In the genomic region with DNA sequence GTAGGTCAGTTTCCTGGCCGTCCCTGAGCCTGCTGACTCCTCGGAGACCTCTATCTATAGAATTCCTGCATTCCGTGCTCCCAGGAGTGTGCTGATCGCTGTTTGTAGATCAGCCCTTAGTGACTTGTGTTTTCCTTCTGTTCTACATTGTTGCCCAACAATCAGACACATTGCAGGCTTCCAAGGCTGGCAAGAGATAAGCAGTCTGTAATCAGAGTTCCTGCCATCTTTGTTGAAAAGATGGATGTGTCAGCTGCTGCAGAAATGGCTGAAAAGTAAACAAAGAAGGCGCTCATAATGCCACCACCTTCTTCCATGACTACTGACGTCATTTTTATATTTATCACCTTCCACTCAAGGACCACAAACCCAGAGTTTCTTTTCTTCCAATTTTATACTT, we compare ENCODE assay signal across 27 mouse cellular contexts. TPM values are rescaled to one million over a fixed set of nuclear protein-coding genes. Genes with fewer than 3 reads are reported as not detected.
DNase-seq lines count a peak whose midpoint lies in the region; ATAC-seq and TF ChIP-seq lines count a peak whose summit lies in the region.
"Had no signal": no experiment of that assay in that cellular context is flagged by ENCODE, and none has a peak within 500 bp of the region (broad histone marks: within the 10 kb centered on the region; RNA-seq: fewer than 3 reads in every experiment).

No protein-coding gene starts in this region.

- 16% methylated on average over 6 of the region's 6 CpGs for WGBS in heart, embryonic 11.5 days (ENCODE audit: insufficient replicate concordance)
- WGBS in heart, embryonic 16.5 days = 23% methylated on average over 6 of the region's 6 CpGs
- WGBS in lung, postnatal 0 days = 20% methylated on average over 6 of the region's 6 CpGs
- WGBS in stomach, postnatal 0 days = 28% methylated on average over 6 of the region's 6 CpGs

- ATAC-seq in heart, embryonic 11.5 days (replicated peaks; ENCODE audit: insufficient number of reproducible peaks, low FRiP score, low TSS enrichment) = no peak
- ATAC-seq in heart, embryonic 16.5 days (replicated peaks; ENCODE audit: extremely low read depth, insufficient read depth, low FRiP score) = no peak
- ATAC-seq in lung, postnatal 0 days = peak; percentile 35
- ATAC-seq in stomach, postnatal 0 days (ENCODE audit: low FRiP score, low TSS enrichment) = peak; percentile 66
- ATAC-seq: activated CD4-positive, CD25-positive, alpha-beta regulatory T cell, adult 4 months; hindbrain, embryonic 16.5 days had no signal

- intact Hi-C loops in heart, postnatal 36 days (cut with DNase I) = no loop called here

- H3K9ac ChIP-seq in heart, embryonic 11.5 days (ENCODE audit: low read depth, low read length) = 0 out of 2 replicates have a peak overlapping the region, but pooled peaks have one; percentile 39
- no peak overlapping the region for H3K9ac ChIP-seq in heart, embryonic 16.5 days (ENCODE audit: low read length)
- H3K9ac ChIP-seq in lung, postnatal 0 days (replicated peaks; ENCODE audit: low read depth) = no peak overlapping the region
- H3K9ac ChIP-seq in stomach, postnatal 0 days (ENCODE audit: low read length) = no peak overlapping the region
- H3K9ac ChIP-seq: embryonic facial prominence, embryonic 13.5 days; limb, embryonic 12.5 days; liver, embryonic 15.5 days; neural tube, embryonic 15.5 days; stomach, embryonic 15.5 days had no signal

- H3K36me3 ChIP-seq in heart, embryonic 11.5 days (ENCODE audit: control insufficient read depth, insufficient read depth, low read length) = no peaks in the 10 kb centered on the region
- peaks cover 3% of the 10 kb centered on the region; the same call in 1 of the 2 replicates for H3K36me3 ChIP-seq in heart, embryonic 16.5 days (ENCODE audit: control insufficient read depth, insufficient read depth)
- H3K36me3 ChIP-seq in lung, postnatal 0 days (ENCODE audit: insufficient read depth, low read length) = 0 out of 2 replicates have a peak, but pooled peaks cover 3% of the 10 kb centered on the region
- H3K36me3 ChIP-seq in stomach, postnatal 0 days (ENCODE audit: control insufficient read depth, insufficient read depth, low read length) = no peaks in the 10 kb centered on the region
- H3K36me3 ChIP-seq: liver, embryonic 15.5 days; stomach, embryonic 15.5 days had no signal

- no peak overlapping the region for H3K4me3 ChIP-seq in heart, embryonic 11.5 days (ENCODE audit: low read depth, low read length)
- no peak overlapping the region for H3K4me3 ChIP-seq in heart, embryonic 16.5 days (ENCODE audit: low read length)
- H3K4me3 ChIP-seq in lung, postnatal 0 days (ENCODE audit: low read depth, low read length) = no peak overlapping the region
- no peak overlapping the region for H3K4me3 ChIP-seq in stomach, postnatal 0 days (ENCODE audit: low read depth, low read length)
- H3K4me3 ChIP-seq: embryonic facial prominence, embryonic 13.5 days; forebrain, embryonic 10.5 days; layer of hippocampus, adult 2 months; left cerebral cortex, adult 2 months; limb, embryonic 12.5 days; liver, embryonic 15.5 days; neural tube, embryonic 15.5 days; stomach, embryonic 15.5 days had no signal

- TF ChIP-seq CTCF in lung, postnatal 0 days (IDR thresholded peaks at IDR 0.05) = no peak
- no peak for TF ChIP-seq CTCF in stomach, postnatal 0 days (IDR thresholded peaks at IDR 0.05; ENCODE audit: low read depth)

- H3K4me2 ChIP-seq in heart, embryonic 11.5 days = no peak overlapping the region
- H3K4me2 ChIP-seq in heart, embryonic 16.5 days (ENCODE audit: low read depth, low read length) = no peak overlapping the region
- no peak overlapping the region for H3K4me2 ChIP-seq in lung, postnatal 0 days (replicated peaks; ENCODE audit: low read depth, low read length)
- no peak overlapping the region for H3K4me2 ChIP-seq in stomach, postnatal 0 days (replicated peaks; ENCODE audit: low read depth)
- H3K4me2 ChIP-seq: embryonic facial prominence, embryonic 13.5 days; limb, embryonic 12.5 days; liver, embryonic 15.5 days; neural tube, embryonic 15.5 days; stomach, embryonic 15.5 days had no signal

- no peaks in the 10 kb centered on the region for H3K27me3 ChIP-seq in heart, embryonic 11.5 days (ENCODE audit: control insufficient read depth, insufficient read depth, low read length)
- H3K27me3 ChIP-seq in heart, embryonic 16.5 days (ENCODE audit: control insufficient read depth, insufficient read depth, low read length) = no peaks in the 10 kb centered on the region
- H3K27me3 ChIP-seq in lung, postnatal 0 days (replicated peaks; ENCODE audit: insufficient read depth, low read length) = no peaks in the 10 kb centered on the region
- no peaks in the 10 kb centered on the region for H3K27me3 ChIP-seq in stomach, postnatal 0 days (ENCODE audit: control insufficient read depth, insufficient read depth, low read length)
- H3K27me3 ChIP-seq: embryonic facial prominence, embryonic 13.5 days; limb, embryonic 12.5 days; liver, embryonic 15.5 days; neural tube, embryonic 15.5 days; stomach, embryonic 15.5 days had no signal

- H3K4me1 ChIP-seq in heart, embryonic 11.5 days (ENCODE audit: control insufficient read depth, insufficient read depth, low read length) = peaks cover 27% of the 10 kb centered on the region
- peaks cover 39% of the 10 kb centered on the region for H3K4me1 ChIP-seq in heart, embryonic 16.5 days (ENCODE audit: control insufficient read depth, insufficient read depth, low read length)
- H3K4me1 ChIP-seq in lung, postnatal 0 days (ENCODE audit: insufficient read depth, low read depth, low read length) = peaks cover 3% of the 10 kb centered on the region; the same call in 1 of the 2 replicates
- H3K4me1 ChIP-seq in stomach, postnatal 0 days (replicated peaks; ENCODE audit: control insufficient read depth, insufficient read depth) = 0 out of 2 replicates have a peak, but pooled peaks cover 3% of the 10 kb centered on the region
- H3K4me1 ChIP-seq: limb, embryonic 12.5 days; liver, embryonic 15.5 days; stomach, embryonic 15.5 days had no signal

- no peak for DNase-seq in heart, postnatal 36 days
- no peak for DNase-seq in heart, adult 11 months
- peak; percentile 67 for DNase-seq in lung, postnatal 0 days (ENCODE audit: low spot score)
- no peak for DNase-seq in lung, postnatal 14 days
- DNase-seq in stomach, postnatal 0 days (ENCODE audit: low spot score) = no peak
- no peak for DNase-seq in cerebellum, adult 9-10 months
- DNase-seq: adrenal gland, adult 8-10 months; B cell, adult 2 months; cerebellum, adult 11-12 months; cerebellum, postnatal 10 days; gastrocnemius, postnatal 14 days; midbrain, embryonic 14.5 days; retina, postnatal 1 day; right cerebral cortex, postnatal 25 days; thymus, postnatal 14 days had no signal

- H3K27ac ChIP-seq in heart, embryonic 11.5 days (ENCODE audit: low read depth, low read length) = peak overlapping the region; percentile 54
- H3K27ac ChIP-seq in heart, embryonic 16.5 days (ENCODE audit: low read length) = peak overlapping the region; percentile 70
- H3K27ac ChIP-seq in lung, postnatal 0 days (ENCODE audit: low read length) = no peak overlapping the region
- no peak overlapping the region for H3K27ac ChIP-seq in stomach, postnatal 0 days (replicated peaks)
- H3K27ac ChIP-seq: embryonic facial prominence, embryonic 13.5 days; forebrain, embryonic 10.5 days; layer of hippocampus, adult 2 months; left cerebral cortex, adult 2 months; limb, embryonic 12.5 days; liver, embryonic 15.5 days; neural tube, embryonic 15.5 days; stomach, embryonic 15.5 days had no signal

- 0 out of 2 replicates have a peak, but pooled peaks have one; percentile 15 for TF ChIP-seq EP300 in lung, postnatal 0 days (IDR thresholded peaks at IDR 0.05)
- TF ChIP-seq EP300 in stomach, postnatal 0 days (optimal IDR thresholded peaks at IDR 0.05) = no peak

- no peaks in the 10 kb centered on the region for H3K9me3 ChIP-seq in heart, embryonic 11.5 days (replicated peaks; ENCODE audit: control insufficient read depth, low read length)
- H3K9me3 ChIP-seq in heart, embryonic 16.5 days (replicated peaks; ENCODE audit: control insufficient read depth, low read length) = no peaks in the 10 kb centered on the region
- H3K9me3 ChIP-seq in lung, postnatal 0 days (ENCODE audit: low read length) = no peaks in the 10 kb centered on the region
- H3K9me3 ChIP-seq in stomach, postnatal 0 days (ENCODE audit: control insufficient read depth, low read length) = no peaks in the 10 kb centered on the region
- H3K9me3 ChIP-seq: embryonic facial prominence, embryonic 13.5 days; forebrain, embryonic 10.5 days; limb, embryonic 12.5 days; liver, embryonic 15.5 days; neural tube, embryonic 15.5 days; stomach, embryonic 15.5 days had no signal

RNA-seq across cellular contexts. Expression of a gene that starts 49.1 kb away (rescaled TPM):
- polyA plus RNA-seq in heart, embryonic 11.5 days (2014; fragmentation: Nextera tagmentation; extraction: Ambion mirVana) = 8.7 and 9.4 TPM in 2 replicates
- total RNA-seq in heart, postnatal 36 days (2021) = 10 to 100 TPM in 1 of 2 experiments, 1 to 10 TPM in 1; 9.1 to 13.1 TPM
- polyA plus RNA-seq in heart, embryonic 16.5 days (2015; fragmentation: Nextera tagmentation; extraction: Ambion mirVana) = 7.9 and 8.0 TPM in 2 replicates
- 5.3 and 5.8 TPM in 2 replicates for polyA plus RNA-seq in lung, postnatal 0 days (2015; fragmentation: Nextera tagmentation; extraction: Ambion mirVana)
- 2.1 and 2.4 TPM in 2 replicates for polyA plus RNA-seq in stomach, postnatal 0 days (2015; fragmentation: Nextera tagmentation; extraction: Ambion mirVana)

RNA-seq across cellular contexts. Expression of a gene that starts 49.2 kb away (rescaled TPM):
- polyA plus RNA-seq in heart, embryonic 11.5 days (2014; fragmentation: Nextera tagmentation; extraction: Ambion mirVana) = 32.1 and 33.2 TPM in 2 replicates
- total RNA-seq in heart, postnatal 36 days (2021) = 10 to 100 TPM; 61.1 to 63.3 TPM
- 25.8 and 32.4 TPM in 2 replicates for polyA plus RNA-seq in heart, embryonic 16.5 days (2015; fragmentation: Nextera tagmentation; extraction: Ambion mirVana)
- polyA plus RNA-seq in lung, postnatal 0 days (2015; fragmentation: Nextera tagmentation; extraction: Ambion mirVana) = 13.6 and 16.5 TPM in 2 replicates
- 6.3 and 6.6 TPM in 2 replicates for polyA plus RNA-seq in stomach, postnatal 0 days (2015; fragmentation: Nextera tagmentation; extraction: Ambion mirVana)

Comparison
In these comparisons a context has a peak if more than half of its experiments do, and no peak if none do; other contexts are left out.
1. ATAC-seq: peak in lung, postnatal 0 days (single experiment) and stomach, postnatal 0 days (single experiment); none in heart, embryonic 11.5 days (single experiment) and heart, embryonic 16.5 days (single experiment).
2. H3K27ac ChIP-seq: peak in heart, embryonic 11.5 days (single experiment) and heart, embryonic 16.5 days (single experiment); none in lung, postnatal 0 days (single experiment) and stomach, postnatal 0 days (single experiment).